Mouse (Mus musculus): ENCODE measurements at regions not wholly inside any gene's neighbourhood (a gene's known extent, or its start where the extent isn't known, plus 50 kb on each side); places are given as distances from the start of the nearest gene placed in this dataset.

DNA sequence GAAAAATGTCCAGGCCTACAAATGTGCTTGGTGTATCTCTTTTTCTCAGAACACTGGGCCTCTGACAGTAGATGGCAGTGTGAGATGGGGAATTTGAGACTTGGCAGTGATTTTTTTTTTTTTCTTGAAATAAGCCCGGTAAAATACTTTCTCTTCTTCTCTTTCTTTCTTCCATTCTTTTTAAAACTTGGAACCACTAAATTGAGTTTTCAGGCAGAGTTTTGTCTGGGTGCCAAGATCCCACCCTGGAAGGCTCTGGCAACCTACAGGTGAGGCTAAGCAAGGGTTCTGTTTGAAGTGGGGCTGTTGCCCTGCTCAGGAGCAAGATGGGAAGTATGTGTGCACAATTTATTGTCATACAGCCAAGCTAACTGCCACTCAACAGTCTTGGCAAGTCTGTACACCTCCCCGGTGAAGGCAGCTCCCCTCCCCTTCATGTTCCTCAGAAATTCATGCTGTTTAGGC, 223.1 kb upstream of the Slc35b3 start:
- Histone ChIP-seq H3K4me1 (ENCODE audit: control insufficient read depth, insufficient read depth, low read length) (no peaks in the 10 kb centered on the region), H3K27me3 (ENCODE audit: control insufficient read depth, insufficient read depth, low read length) (no peaks in the 10 kb centered on the region), H3K36me3 (ENCODE audit: control insufficient read depth, insufficient read depth, low read length) (no peaks in the 10 kb centered on the region), H3K9ac (replicated peaks; ENCODE audit: low read depth, low read length) (no peak overlapping the region), H3K9me3 (ENCODE audit: control insufficient read depth, low read depth, low read length) (no peaks in the 10 kb centered on the region), H3K27ac (ENCODE audit: low read length) (no peak overlapping the region), H3K4me3 (ENCODE audit: low read depth, low read length) (no peak overlapping the region), H3K4me2 (replicated peaks; ENCODE audit: low read depth, low read length) (no peak overlapping the region)
- no peak for ATAC-seq (ENCODE audit: insufficient number of reproducible peaks, insufficient read depth, low FRiP score, low read depth)
- 15% methylated on average over 2 of the region's 2 CpGs for WGBS

DNA sequence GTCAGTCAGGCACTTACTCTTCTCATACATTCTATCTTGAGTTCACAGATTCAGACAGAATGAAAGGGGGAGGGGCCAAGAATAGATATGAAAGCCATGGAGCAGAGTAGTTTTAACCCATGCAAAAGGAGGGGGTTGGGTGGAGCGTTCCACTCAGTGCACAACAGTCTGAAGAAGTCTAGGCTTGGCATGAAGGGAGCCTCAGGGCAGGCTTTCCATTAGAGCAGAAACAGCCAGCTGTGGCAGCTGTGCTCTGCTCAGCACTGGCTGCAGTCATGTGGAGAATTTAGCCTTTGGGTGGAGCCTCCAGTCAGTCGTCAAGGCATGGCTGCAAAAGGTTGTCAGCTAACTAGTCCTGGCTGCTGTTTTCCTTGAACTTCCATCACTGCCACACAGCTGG, 201.3 kb upstream of the Slc35b3 start:
- Histone ChIP-seq H3K4me3 (ENCODE audit: low read depth, low read length) (no peak overlapping the region), H3K36me3 (ENCODE audit: control insufficient read depth, insufficient read depth, low read length) (no peaks in the 10 kb centered on the region), H3K4me1 (ENCODE audit: control insufficient read depth, insufficient read depth, low read length) (no peaks in the 10 kb centered on the region), H3K9me3 (ENCODE audit: control insufficient read depth, low read depth, low read length) (no peaks in the 10 kb centered on the region), H3K4me2 (replicated peaks; ENCODE audit: low read depth, low read length) (no peak overlapping the region), H3K27ac (ENCODE audit: low read length) (no peak overlapping the region), H3K9ac (replicated peaks; ENCODE audit: low read depth, low read length) (no peak overlapping the region), H3K27me3 (ENCODE audit: control insufficient read depth, insufficient read depth, low read length) (no peaks in the 10 kb centered on the region)
- 55% methylated on average over 2 of the region's 2 CpGs for WGBS
- ATAC-seq (ENCODE audit: insufficient number of reproducible peaks, insufficient read depth, low FRiP score, low read depth) = no peak

DNA sequence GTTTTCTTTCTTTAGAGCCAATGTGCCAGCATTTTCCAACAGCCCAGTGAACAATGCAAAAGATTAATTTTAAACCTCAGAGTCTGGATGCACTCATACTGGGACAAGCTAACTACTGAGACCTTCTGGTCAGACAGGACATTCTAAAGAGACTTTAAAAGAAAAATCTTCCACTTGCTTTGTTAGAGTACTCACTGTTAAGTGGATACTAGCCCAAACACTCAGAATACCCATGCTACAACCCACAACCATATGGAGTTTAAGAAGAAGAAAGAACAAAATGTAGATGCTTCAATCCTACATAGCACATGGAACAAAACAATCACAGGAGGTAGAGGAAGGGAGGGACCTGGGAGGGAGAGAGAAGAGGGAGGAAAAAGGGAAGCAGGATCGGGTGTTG, 167.3 kb upstream of the Slc35b3 start:
- Histone ChIP-seq H3K36me3 (ENCODE audit: control insufficient read depth, insufficient read depth, low read length) (no peaks in the 10 kb centered on the region), H3K4me1 (ENCODE audit: control insufficient read depth, insufficient read depth, low read length) (no peaks in the 10 kb centered on the region), H3K27ac (ENCODE audit: low read length) (no peak overlapping the region), H3K9me3 (ENCODE audit: control insufficient read depth, low read depth, low read length) (no peaks in the 10 kb centered on the region), H3K9ac (replicated peaks; ENCODE audit: low read depth, low read length) (no peak overlapping the region), H3K4me2 (replicated peaks; ENCODE audit: low read depth, low read length) (no peak overlapping the region), H3K27me3 (ENCODE audit: control insufficient read depth, insufficient read depth, low read length) (no peaks in the 10 kb centered on the region), H3K4me3 (ENCODE audit: low read depth, low read length) (no peak overlapping the region)
- WGBS = 73% methylated on average over 1 of the region's 1 CpGs
- ATAC-seq (ENCODE audit: insufficient number of reproducible peaks, insufficient read depth, low FRiP score, low read depth) = no peak

DNA sequence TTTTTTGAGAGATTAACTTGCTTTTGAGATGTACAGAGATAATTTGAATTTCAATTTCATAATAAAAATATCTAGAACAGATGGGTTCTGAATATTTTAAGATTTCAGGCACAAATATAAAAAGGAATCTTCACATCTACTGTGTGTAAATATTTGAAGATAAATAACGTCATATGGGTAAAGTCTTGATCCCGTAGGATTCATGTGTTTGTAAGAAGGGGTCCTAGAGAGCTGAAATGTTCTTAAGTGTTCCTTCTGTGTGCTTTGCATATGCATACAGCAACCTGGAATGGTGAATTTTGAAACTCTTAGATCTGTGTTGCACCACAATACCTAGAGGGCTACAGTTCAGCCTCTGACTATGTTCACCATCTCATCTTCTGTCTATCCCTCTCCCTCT, 131.4 kb upstream of the Slc35b3 start:
- WGBS = 68% methylated on average over 2 of the region's 2 CpGs
- H3K27ac ChIP-seq (ENCODE audit: low read length) = no peak overlapping the region
- H3K9ac ChIP-seq (replicated peaks; ENCODE audit: low read depth, low read length) = no peak overlapping the region
- H3K27me3 ChIP-seq (ENCODE audit: control insufficient read depth, insufficient read depth, low read length) = no peaks in the 10 kb centered on the region
- no peak overlapping the region for H3K4me3 ChIP-seq (ENCODE audit: low read depth, low read length)
- no peak overlapping the region for H3K4me2 ChIP-seq (replicated peaks; ENCODE audit: low read depth, low read length)
- no peaks in the 10 kb centered on the region for H3K4me1 ChIP-seq (ENCODE audit: control insufficient read depth, insufficient read depth, low read length)
- ATAC-seq (ENCODE audit: insufficient number of reproducible peaks, insufficient read depth, low FRiP score, low read depth) = no peak
- no peaks in the 10 kb centered on the region for H3K36me3 ChIP-seq (ENCODE audit: control insufficient read depth, insufficient read depth, low read length)
- H3K9me3 ChIP-seq (ENCODE audit: control insufficient read depth, low read depth, low read length) = no peaks in the 10 kb centered on the region

DNA sequence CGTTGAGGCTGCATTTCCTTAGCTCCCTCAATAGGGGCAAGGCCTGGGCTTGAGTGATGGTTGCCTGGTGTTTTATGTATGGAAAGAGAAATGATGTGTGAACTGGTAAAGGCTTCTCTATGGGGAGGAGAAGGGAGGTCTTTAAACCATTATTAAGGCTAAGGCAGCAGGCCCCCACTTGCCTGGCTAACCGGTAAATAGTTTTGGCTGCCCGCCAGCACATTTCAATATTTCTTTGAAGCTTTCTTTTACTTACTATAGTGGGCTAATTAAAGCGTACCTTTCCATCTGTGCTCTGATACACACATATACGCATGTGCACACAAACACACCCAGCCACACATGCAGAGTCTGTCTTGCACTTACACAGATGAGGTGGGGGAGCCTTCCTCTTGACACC, 123.9 kb upstream of the Slc35b3 start:
- Histone ChIP-seq H3K27ac (ENCODE audit: low read length) (no peak overlapping the region), H3K4me2 (replicated peaks; ENCODE audit: low read depth, low read length) (no peak overlapping the region), H3K9me3 (ENCODE audit: control insufficient read depth, low read depth, low read length) (no peaks in the 10 kb centered on the region), H3K4me3 (ENCODE audit: low read depth, low read length) (no peak overlapping the region), H3K4me1 (ENCODE audit: control insufficient read depth, insufficient read depth, low read length) (no peaks in the 10 kb centered on the region), H3K36me3 (ENCODE audit: control insufficient read depth, insufficient read depth, low read length) (no peaks in the 10 kb centered on the region), H3K27me3 (ENCODE audit: control insufficient read depth, insufficient read depth, low read length) (no peaks in the 10 kb centered on the region), H3K9ac (replicated peaks; ENCODE audit: low read depth, low read length) (no peak overlapping the region)
- WGBS = 66% methylated on average over 5 of the region's 5 CpGs
- no peak for ATAC-seq (ENCODE audit: insufficient number of reproducible peaks, insufficient read depth, low FRiP score, low read depth)

DNA sequence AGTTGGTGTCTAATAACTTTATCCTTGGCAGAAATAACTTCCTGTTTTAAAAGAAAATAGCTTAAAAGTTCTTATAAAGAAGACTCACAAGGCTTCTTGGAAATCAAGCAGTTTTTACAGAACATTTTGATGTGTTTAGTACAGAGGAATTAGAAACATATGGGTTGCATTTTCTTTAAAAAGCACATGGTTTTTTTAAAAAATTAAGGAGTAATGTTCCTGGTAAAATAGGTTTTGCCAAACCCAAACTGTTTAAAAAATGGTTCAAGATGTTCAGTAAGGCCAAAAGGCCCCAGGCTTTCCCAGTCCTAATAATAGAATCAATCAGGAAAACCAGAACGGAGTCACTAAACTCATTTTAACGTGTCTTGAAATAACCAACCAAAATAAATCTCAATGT, 113.5 kb upstream of the Slc35b3 start:
- no peaks in the 10 kb centered on the region for H3K27me3 ChIP-seq (ENCODE audit: control insufficient read depth, insufficient read depth, low read length)
- H3K27ac ChIP-seq (ENCODE audit: low read length) = no peak overlapping the region
- no peaks in the 10 kb centered on the region for H3K4me1 ChIP-seq (ENCODE audit: control insufficient read depth, insufficient read depth, low read length)
- H3K4me3 ChIP-seq (ENCODE audit: low read depth, low read length) = no peak overlapping the region
- ATAC-seq (ENCODE audit: insufficient number of reproducible peaks, insufficient read depth, low FRiP score, low read depth) = no peak
- 55% methylated on average over 2 of the region's 2 CpGs for whole genome bisulfite sequencing
- H3K4me2 ChIP-seq (replicated peaks; ENCODE audit: low read depth, low read length) = no peak overlapping the region
- H3K9me3 ChIP-seq (ENCODE audit: control insufficient read depth, low read depth, low read length) = no peaks in the 10 kb centered on the region
- H3K9ac ChIP-seq (replicated peaks; ENCODE audit: low read depth, low read length) = no peak overlapping the region
- H3K36me3 ChIP-seq (ENCODE audit: control insufficient read depth, insufficient read depth, low read length) = no peaks in the 10 kb centered on the region

DNA sequence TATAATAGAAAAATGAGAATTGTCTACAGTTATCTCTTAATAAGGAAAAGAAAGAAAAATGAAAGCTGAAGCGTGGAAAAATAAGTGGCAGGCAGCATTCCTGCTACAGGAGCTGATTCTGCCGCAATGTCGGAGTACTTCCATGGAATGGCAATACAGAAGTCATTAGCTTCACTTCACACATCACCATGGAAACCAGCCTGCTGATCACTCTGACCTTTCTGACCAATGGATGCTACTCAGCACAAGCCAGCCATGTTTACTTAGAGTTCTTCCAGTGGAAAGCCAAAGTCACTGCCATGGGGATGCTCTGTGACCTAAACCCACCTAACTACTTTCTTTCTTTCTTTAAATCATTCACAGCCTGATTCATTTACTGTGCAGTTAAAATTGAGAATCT, 71.6 kb upstream of the Slc35b3 start:
- Histone ChIP-seq H3K4me1 (ENCODE audit: control insufficient read depth, insufficient read depth, low read length) (no peaks in the 10 kb centered on the region), H3K9ac (replicated peaks; ENCODE audit: low read depth, low read length) (no peak overlapping the region), H3K4me2 (replicated peaks; ENCODE audit: low read depth, low read length) (no peak overlapping the region), H3K27ac (ENCODE audit: low read length) (no peak overlapping the region), H3K36me3 (ENCODE audit: control insufficient read depth, insufficient read depth, low read length) (no peaks in the 10 kb centered on the region), H3K4me3 (ENCODE audit: low read depth, low read length) (no peak overlapping the region), H3K9me3 (ENCODE audit: control insufficient read depth, low read depth, low read length) (no peaks in the 10 kb centered on the region), H3K27me3 (ENCODE audit: control insufficient read depth, insufficient read depth, low read length) (no peaks in the 10 kb centered on the region)
- WGBS = 80% methylated on average over 3 of the region's 3 CpGs
- ATAC-seq (ENCODE audit: insufficient number of reproducible peaks, insufficient read depth, low FRiP score, low read depth) = no peak

DNA sequence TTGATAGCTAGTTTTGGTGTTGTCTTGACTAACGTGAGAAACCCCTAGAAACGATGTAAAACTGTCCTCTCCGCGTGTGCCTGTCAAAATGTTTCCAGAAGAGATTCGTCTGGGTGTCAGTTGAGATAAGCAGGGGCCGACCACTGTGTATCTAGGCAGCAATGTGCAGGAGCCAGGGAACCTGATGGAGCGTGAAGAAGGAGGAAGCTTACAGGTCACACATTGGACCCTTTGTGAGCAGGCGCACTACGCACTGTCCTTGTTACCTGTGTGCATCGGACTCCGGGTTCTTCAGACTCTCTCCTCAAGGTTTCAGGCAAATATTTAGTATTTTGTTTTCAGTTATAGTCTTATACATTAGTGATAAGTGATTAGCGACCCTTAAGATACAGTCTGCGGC, 59.5 kb upstream of the Slc35b3 start:
- WGBS = 70% methylated on average over 13 of the region's 13 CpGs
- no peaks in the 10 kb centered on the region for H3K27me3 ChIP-seq (ENCODE audit: control insufficient read depth, insufficient read depth, low read length)
- H3K4me1 ChIP-seq (ENCODE audit: control insufficient read depth, insufficient read depth, low read length) = no peaks in the 10 kb centered on the region
- H3K4me2 ChIP-seq (replicated peaks; ENCODE audit: low read depth, low read length) = no peak overlapping the region
- H3K36me3 ChIP-seq (ENCODE audit: control insufficient read depth, insufficient read depth, low read length) = no peaks in the 10 kb centered on the region
- no peaks in the 10 kb centered on the region for H3K9me3 ChIP-seq (ENCODE audit: control insufficient read depth, low read depth, low read length)
- no peak overlapping the region for H3K27ac ChIP-seq (ENCODE audit: low read length)
- H3K9ac ChIP-seq (replicated peaks; ENCODE audit: low read depth, low read length) = no peak overlapping the region
- H3K4me3 ChIP-seq (ENCODE audit: low read depth, low read length) = no peak overlapping the region
- ATAC-seq (ENCODE audit: insufficient number of reproducible peaks, insufficient read depth, low FRiP score, low read depth) = no peak

DNA sequence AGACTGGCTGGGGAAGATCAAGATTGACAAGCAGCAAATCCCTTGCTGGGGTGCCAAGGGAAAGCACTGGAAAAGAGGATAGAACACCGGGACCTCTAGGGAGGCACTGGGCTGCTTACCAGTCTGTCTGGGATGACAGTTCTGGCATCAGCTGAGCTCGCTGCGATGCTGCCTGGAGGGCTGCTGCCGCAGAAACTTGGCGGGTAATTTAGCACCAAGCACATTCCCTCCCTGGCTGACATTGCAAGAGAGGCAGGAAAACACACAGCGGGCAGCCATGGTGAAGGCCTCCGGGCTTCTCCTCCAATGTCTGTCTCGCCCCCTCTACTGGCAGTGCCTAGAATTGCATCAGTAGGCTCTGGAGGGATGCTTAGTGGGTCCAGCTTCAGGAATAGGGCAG, 51.0 kb upstream of the Slc35b3 start:
- H3K4me3 ChIP-seq (ENCODE audit: low read depth, low read length) = no peak overlapping the region
- H3K36me3 ChIP-seq (ENCODE audit: control insufficient read depth, insufficient read depth, low read length) = no peaks in the 10 kb centered on the region
- no peaks in the 10 kb centered on the region for H3K9me3 ChIP-seq (ENCODE audit: control insufficient read depth, low read depth, low read length)
- H3K4me1 ChIP-seq (ENCODE audit: control insufficient read depth, insufficient read depth, low read length) = no peaks in the 10 kb centered on the region
- H3K9ac ChIP-seq (replicated peaks; ENCODE audit: low read depth, low read length) = no peak overlapping the region
- ATAC-seq (ENCODE audit: insufficient number of reproducible peaks, insufficient read depth, low FRiP score, low read depth) = peak; percentile 67; the same call in 1 of the 2 replicates
- 7% methylated on average over 8 of the region's 8 CpGs for WGBS
- no peak overlapping the region for H3K27ac ChIP-seq (ENCODE audit: low read length)
- peak overlapping the region; percentile 15; the same call in 1 of the 2 replicates for H3K4me2 ChIP-seq (replicated peaks; ENCODE audit: low read depth, low read length)
- no peaks in the 10 kb centered on the region for H3K27me3 ChIP-seq (ENCODE audit: control insufficient read depth, insufficient read depth, low read length)

Data from stomach, embryonic 14.5 days (tissue).